Mouse (Mus musculus): ENCODE measurements around the gene Clca4b. TPM values are rescaled to one million over a fixed set of nuclear protein-coding genes. Genes with fewer than 3 reads are reported as not detected.
"Not testable (repeated sequence)": the region's sequence is repeated elsewhere in the genome, so short reads cannot be mapped to it uniquely, and the experiment has no call there.

Gene Clca4b
- polyA plus RNA-seq, 1 experiment, result not detected

- H3K9me3 ChIP-seq, result 0 out of 2 replicates have a peak, but pooled peaks cover 3% of the 10 kb centered on the region
- H3K4me3 ChIP-seq (replicated peaks), result no peak overlapping the region
- TF ChIP-seq GATA1 (IDR thresholded peaks at IDR 0.05; ENCODE audit: borderline replicate concordance, low read length) (no peak), FLI1 (IDR thresholded peaks at IDR 0.05; ENCODE audit: low read length) (no peak)
- H3K27me3 ChIP-seq (replicated peaks), result no peaks in the 10 kb centered on the region
- no peaks in the 10 kb centered on the region for H3K4me1 ChIP-seq
- no peaks in the 10 kb centered on the region for H3K36me3 ChIP-seq (replicated peaks; ENCODE audit: low read length)
Observed at GRCm38 (mm10) chr3:144933011-144933491, 722 bp upstream of the Clca4b start.

GRCm38 (mm10) chr3:144914014-144914413 lies 18.3 kb downstream of the Clca4b start:
- no peaks in the 10 kb centered on the region for H3K36me3 ChIP-seq (replicated peaks; ENCODE audit: low read length)
- TF ChIP-seq GATA1 (IDR thresholded peaks at IDR 0.05; ENCODE audit: borderline replicate concordance, low read length), result no peak
- no peak for TF ChIP-seq FLI1 (IDR thresholded peaks at IDR 0.05; ENCODE audit: low read length)
- H3K27me3 ChIP-seq (replicated peaks), result no peaks in the 10 kb centered on the region
- H3K4me1 ChIP-seq, result no peaks in the 10 kb centered on the region
- no peaks in the 10 kb centered on the region for H3K9me3 ChIP-seq
- no peak overlapping the region for H3K4me3 ChIP-seq (replicated peaks)

DNA sequence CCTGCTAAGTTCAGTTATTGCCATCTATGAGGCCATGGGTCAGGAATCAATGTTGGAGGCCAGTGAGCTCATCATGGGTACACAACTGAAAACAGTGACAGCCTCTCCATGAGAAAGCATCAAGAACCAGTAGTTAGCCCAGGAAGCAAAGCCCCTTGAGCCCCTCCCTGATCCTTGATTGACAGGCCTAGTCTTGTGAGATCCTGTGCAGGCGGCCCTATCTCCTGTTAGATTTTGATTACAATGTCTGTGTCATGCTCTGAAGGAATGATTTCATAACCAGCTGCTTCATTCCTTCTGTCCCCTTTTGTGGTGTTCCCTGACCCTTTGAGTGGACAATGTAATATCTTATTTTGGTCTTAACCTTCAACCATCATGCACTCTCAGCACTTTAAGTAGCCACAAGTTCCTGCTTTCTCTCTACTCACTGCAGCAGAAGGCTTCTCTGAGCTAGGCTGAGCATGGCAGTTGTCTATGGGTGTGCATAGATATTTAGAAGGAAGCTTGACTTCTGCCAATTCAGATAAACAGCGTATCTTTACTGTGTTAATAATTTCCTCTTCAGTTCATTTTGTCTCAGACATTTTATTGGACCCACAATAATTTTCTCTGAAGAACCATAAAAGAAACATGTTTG lies 35.2 kb downstream of the Clca4b start:
- TF ChIP-seq FLI1 (IDR thresholded peaks at IDR 0.05; ENCODE audit: low read length) (no peak), GATA1 (IDR thresholded peaks at IDR 0.05; ENCODE audit: borderline replicate concordance, low read length) (no peak)
- H3K9me3 ChIP-seq, result 0 out of 2 replicates have a peak, but pooled peaks cover 5% of the 10 kb centered on the region
- H3K4me3 ChIP-seq (replicated peaks), result no peak overlapping the region

GRCm38 (mm10) chr3:144890246-144890758 lies 42.0 kb downstream of the Clca4b start:
- peaks cover 7% of the 10 kb centered on the region; the same call in 1 of the 2 replicates for H3K9me3 ChIP-seq
- H3K4me3 ChIP-seq (replicated peaks), result no peak overlapping the region
- no peaks in the 10 kb centered on the region for H3K36me3 ChIP-seq (replicated peaks; ENCODE audit: low read length)
- TF ChIP-seq FLI1 (IDR thresholded peaks at IDR 0.05; ENCODE audit: low read length), result no peak
- no peak for TF ChIP-seq GATA1 (IDR thresholded peaks at IDR 0.05; ENCODE audit: borderline replicate concordance, low read length)
- no peaks in the 10 kb centered on the region for H3K27me3 ChIP-seq (replicated peaks)
- H3K4me1 ChIP-seq, result no peaks in the 10 kb centered on the region

More for the DNA sequence above, 35.2 kb downstream of the Clca4b start:
- H3K4me1 ChIP-seq, result no peaks in the 10 kb centered on the region
- no peaks in the 10 kb centered on the region for H3K27me3 ChIP-seq (replicated peaks)
- no peaks in the 10 kb centered on the region for H3K36me3 ChIP-seq (replicated peaks; ENCODE audit: low read length)

DNA sequence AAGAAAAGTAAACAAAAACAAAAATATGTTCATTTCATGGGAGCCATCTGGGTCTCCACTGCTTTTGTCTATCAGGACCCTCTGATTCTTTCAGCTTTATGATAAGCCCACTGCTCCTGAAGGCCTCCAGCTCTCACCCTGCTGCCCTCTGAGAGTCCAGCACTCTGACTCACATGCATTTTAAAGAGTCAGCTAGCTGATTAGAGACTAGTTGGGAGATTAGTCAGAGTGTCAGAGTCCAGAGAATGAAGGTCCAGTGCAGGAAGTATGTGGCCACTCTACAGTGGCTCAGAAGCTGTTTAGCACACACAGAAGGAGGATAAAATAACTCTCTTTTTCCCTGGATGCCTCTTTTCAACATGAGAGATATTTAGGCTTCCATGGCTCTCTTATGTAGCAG lies 45.4 kb downstream of the Clca4b start:
- Histone ChIP-seq H3K9me3 (peaks cover 3% of the 10 kb centered on the region; the same call in 1 of the 2 replicates), H3K4me3 (replicated peaks) (no peak overlapping the region), H3K4me1 (no peaks in the 10 kb centered on the region), H3K27me3 (replicated peaks) (no peaks in the 10 kb centered on the region), H3K36me3 (replicated peaks; ENCODE audit: low read length) (no peaks in the 10 kb centered on the region)
- no peak for TF ChIP-seq GATA1 (IDR thresholded peaks at IDR 0.05; ENCODE audit: borderline replicate concordance, low read length)

DNA sequence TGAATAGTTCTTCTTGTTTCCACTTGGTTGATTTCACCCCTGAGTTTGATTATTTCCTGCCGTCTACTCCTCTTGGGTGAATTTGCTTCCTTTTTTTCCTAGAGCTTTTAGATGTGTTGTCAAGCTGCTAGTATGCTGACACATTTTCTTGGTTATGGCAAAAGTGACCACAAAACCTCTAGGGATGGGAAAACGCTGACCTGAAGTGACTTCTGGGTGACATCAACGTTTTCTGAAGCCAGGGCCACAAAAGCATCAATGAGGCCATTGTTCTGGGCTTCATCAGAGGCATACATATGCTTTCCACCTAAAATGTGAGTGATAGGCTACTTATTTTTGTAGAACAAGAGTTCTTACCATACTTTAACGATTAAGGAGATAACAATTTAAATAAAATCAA lies 60.3 kb downstream of the Clca4b start:
- H3K4me1 ChIP-seq; H3K36me3 ChIP-seq (replicated peaks; ENCODE audit: low read length); H3K4me3 ChIP-seq (replicated peaks); H3K9me3 ChIP-seq; H3K27me3 ChIP-seq (replicated peaks): not testable (repeated sequence)

Other genes with a start within 250 kb of the Clca4b start
- gene Sh3glb1, start 212.2 kb downstream of the Clca4b start, polyA plus RNA-seq (2012; ENCODE audit: insufficient read depth, low replicate concordance), result 36.0 and 37.9 TPM in 2 replicates
- 0.16 TPM in 1 of 2 replicates, not detected in the other for gene Clca3a1, start 171.6 kb downstream of the Clca4b start, polyA plus RNA-seq (2012; ENCODE audit: insufficient read depth, low replicate concordance)
- not detected in 2 replicates for gene Clca3a2, start 113.0 kb downstream of the Clca4b start, polyA plus RNA-seq (2012; ENCODE audit: insufficient read depth, low replicate concordance)
- gene Clca3b, start 83.2 kb downstream of the Clca4b start, polyA plus RNA-seq (2012; ENCODE audit: insufficient read depth, low replicate concordance), result not detected in 2 replicates
- not detected in 2 replicates for gene Clca4a, start 42.5 kb upstream of the Clca4b start, polyA plus RNA-seq (2012; ENCODE audit: insufficient read depth, low replicate concordance)
- not detected in 2 replicates for gene Clca1, start 100.2 kb upstream of the Clca4b start, polyA plus RNA-seq (2012; ENCODE audit: insufficient read depth, low replicate concordance)
- gene Clca2, start 166.9 kb upstream of the Clca4b start, polyA plus RNA-seq (2012; ENCODE audit: insufficient read depth, low replicate concordance), result not detected in 2 replicates
- gene Odf2l, start 186.1 kb upstream of the Clca4b start, polyA plus RNA-seq (2012; ENCODE audit: insufficient read depth, low replicate concordance), result 0.63 TPM in 1 of 2 replicates, not detected in the other